Mouse (Mus musculus): ENCODE results near the gene Phf8. TPM values are rescaled to one million over a fixed set of nuclear protein-coding genes. Genes with fewer than 3 reads are reported as not detected.
A peak's percentile ranks its signal among the peaks of the same experiment; 100 is the strongest.

Phf8 gene
- polyA plus RNA-seq, 2 experiments = 16.4 to 18.9 TPM

- WGBS = 94% methylated on average over 1 of the region's 1 CpGs
Observed at GRCm38 (mm10) chrX:151509906-151510305, 10.6 kb upstream of the Phf8 start.

GRCm38 (mm10) chrX:151513066-151513465, 7.4 kb upstream of the Phf8 start:
- TF ChIP-seq POLR2A (IDR thresholded peaks at IDR 0.05; ENCODE audit: borderline replicate concordance, extremely low read depth, insufficient read depth, insufficient read length) = no peak
- no peak overlapping the region for H3K9ac ChIP-seq (ENCODE audit: low read depth, low read length, severe bottlenecking)
- no peaks in the 10 kb centered on the region for H3K27me3 ChIP-seq (ENCODE audit: control insufficient read depth, insufficient read depth, low read length)
- no peak overlapping the region for H3K4me3 ChIP-seq (replicated peaks; ENCODE audit: low read length)
- H3K4me1 ChIP-seq (ENCODE audit: control insufficient read depth, insufficient read depth, low read length) = no peaks in the 10 kb centered on the region
- H3K36me3 ChIP-seq (ENCODE audit: control insufficient read depth, insufficient read depth, low read length) = no peaks in the 10 kb centered on the region
- no peaks in the 10 kb centered on the region for H3K9me3 ChIP-seq (ENCODE audit: control insufficient read depth, low read length)
- no peak overlapping the region for H3K4me2 ChIP-seq (replicated peaks; ENCODE audit: low read depth, low read length, severe bottlenecking)
- DNase-seq (ENCODE audit: low spot score) = no peak
- H3K27ac ChIP-seq (replicated peaks; ENCODE audit: low read depth, low read length) = no peak overlapping the region
- ATAC-seq (ENCODE audit: low FRiP score, low read depth) = no peak
- 60% methylated on average over 3 of the region's 3 CpGs for WGBS

More at GRCm38 (mm10) chrX:151509906-151510305, 10.6 kb upstream of the Phf8 start:
- no peak overlapping the region for H3K4me2 ChIP-seq (replicated peaks; ENCODE audit: low read depth, low read length, severe bottlenecking)
- no peak overlapping the region for H3K4me3 ChIP-seq (replicated peaks; ENCODE audit: low read length)
- H3K27ac ChIP-seq (replicated peaks; ENCODE audit: low read depth, low read length) = no peak overlapping the region
- no peak for DNase-seq (ENCODE audit: low spot score)
- no peak for ATAC-seq (ENCODE audit: low FRiP score, low read depth)
- TF ChIP-seq POLR2A (IDR thresholded peaks at IDR 0.05; ENCODE audit: borderline replicate concordance, extremely low read depth, insufficient read depth, insufficient read length) = no peak
- no peaks in the 10 kb centered on the region for H3K4me1 ChIP-seq (ENCODE audit: control insufficient read depth, insufficient read depth, low read length)
- no peak overlapping the region for H3K9ac ChIP-seq (ENCODE audit: low read depth, low read length, severe bottlenecking)
- H3K36me3 ChIP-seq (ENCODE audit: control insufficient read depth, insufficient read depth, low read length) = no peaks in the 10 kb centered on the region
- no peaks in the 10 kb centered on the region for H3K9me3 ChIP-seq (ENCODE audit: control insufficient read depth, low read length)
- H3K27me3 ChIP-seq (ENCODE audit: control insufficient read depth, insufficient read depth, low read length) = no peaks in the 10 kb centered on the region

- no peak overlapping the region for H3K4me2 ChIP-seq (replicated peaks; ENCODE audit: low read depth, low read length, severe bottlenecking)
- no peak for DNase-seq (ENCODE audit: low spot score)
- H3K27ac ChIP-seq (replicated peaks; ENCODE audit: low read depth, low read length) = no peak overlapping the region
- H3K36me3 ChIP-seq (ENCODE audit: control insufficient read depth, insufficient read depth, low read length) = no peaks in the 10 kb centered on the region
- no peaks in the 10 kb centered on the region for H3K4me1 ChIP-seq (ENCODE audit: control insufficient read depth, insufficient read depth, low read length)
- ATAC-seq (ENCODE audit: low FRiP score, low read depth) = no peak
- H3K9ac ChIP-seq (ENCODE audit: low read depth, low read length, severe bottlenecking) = no peak overlapping the region
- TF ChIP-seq POLR2A (IDR thresholded peaks at IDR 0.05; ENCODE audit: borderline replicate concordance, extremely low read depth, insufficient read depth, insufficient read length) = no peak
- H3K4me3 ChIP-seq (replicated peaks; ENCODE audit: low read length) = no peak overlapping the region
- H3K27me3 ChIP-seq (ENCODE audit: control insufficient read depth, insufficient read depth, low read length) = no peaks in the 10 kb centered on the region
- no peaks in the 10 kb centered on the region for H3K9me3 ChIP-seq (ENCODE audit: control insufficient read depth, low read length)
- 86% methylated on average over 2 of the region's 2 CpGs for WGBS
Observed at GRCm38 (mm10) chrX:151513694-151514093, 6.8 kb upstream of the Phf8 start.

- DNase-seq (ENCODE audit: low spot score) = no peak
- Histone ChIP-seq H3K36me3 (ENCODE audit: control insufficient read depth, insufficient read depth, low read length) (no peaks in the 10 kb centered on the region), H3K9ac (ENCODE audit: low read depth, low read length, severe bottlenecking) (no peak overlapping the region), H3K9me3 (ENCODE audit: control insufficient read depth, low read length) (no peaks in the 10 kb centered on the region), H3K27me3 (ENCODE audit: control insufficient read depth, insufficient read depth, low read length) (no peaks in the 10 kb centered on the region), H3K4me2 (replicated peaks; ENCODE audit: low read depth, low read length, severe bottlenecking) (no peak overlapping the region), H3K4me3 (replicated peaks; ENCODE audit: low read length) (no peak overlapping the region), H3K4me1 (ENCODE audit: control insufficient read depth, insufficient read depth, low read length) (no peaks in the 10 kb centered on the region), H3K27ac (replicated peaks; ENCODE audit: low read depth, low read length) (no peak overlapping the region)
- 73% methylated on average over 1 of the region's 1 CpGs for WGBS
- no peak for TF ChIP-seq POLR2A (IDR thresholded peaks at IDR 0.05; ENCODE audit: borderline replicate concordance, extremely low read depth, insufficient read depth, insufficient read length)
- no peak for ATAC-seq (ENCODE audit: low FRiP score, low read depth)
Observed at GRCm38 (mm10) chrX:151518181-151518580, 2.3 kb upstream of the Phf8 start.

GRCm38 (mm10) chrX:151520127-151520457, 380 bp upstream of the Phf8 start:
- ATAC-seq (ENCODE audit: low FRiP score, low read depth) = no peak; the same call in 1 of the 2 replicates
- WGBS = 18% methylated on average over 12 of the region's 17 CpGs

More at GRCm38 (mm10) chrX:151520127-151520457, 380 bp upstream of the Phf8 start:
- Histone ChIP-seq H3K9me3 (ENCODE audit: control insufficient read depth, low read length) (no peaks in the 10 kb centered on the region), H3K27me3 (ENCODE audit: control insufficient read depth, insufficient read depth, low read length) (no peaks in the 10 kb centered on the region), H3K9ac (ENCODE audit: low read depth, low read length, severe bottlenecking) (peak overlapping the region; percentile 64), H3K27ac (replicated peaks; ENCODE audit: low read depth, low read length) (peak overlapping the region; percentile 97), H3K4me2 (replicated peaks; ENCODE audit: low read depth, low read length, severe bottlenecking) (peak overlapping the region; percentile 36), H3K4me1 (ENCODE audit: control insufficient read depth, insufficient read depth, low read length) (no peaks in the 10 kb centered on the region), H3K4me3 (replicated peaks; ENCODE audit: low read length) (peak overlapping the region; percentile 53), H3K36me3 (ENCODE audit: control insufficient read depth, insufficient read depth, low read length) (no peaks in the 10 kb centered on the region)
- TF ChIP-seq POLR2A (IDR thresholded peaks at IDR 0.05; ENCODE audit: borderline replicate concordance, extremely low read depth, insufficient read depth, insufficient read length) = no peak
- no peak for DNase-seq (ENCODE audit: low spot score)
